Mouse (Mus musculus) mesoderm, embryonic 11.5 days (tissue): ENCODE results near the gene Eif3k.
A peak's percentile ranks its signal among the peaks of the same experiment; 100 is the strongest.

Experiments
- DNase-seq: peaks from one replicate; pipeline ENCODE4 v3.0.0-alpha.2; 2012; ENCODE audit warnings: low read depth, low spot score

Eif3k gene

GRCm38 (mm10) chr7:28959505-28960045, 22.1 kb downstream of the Eif3k start:
- DNase-seq: no peak

GRCm38 (mm10) chr7:28958770-28959169, 22.9 kb downstream of the Eif3k start:
- no peak for DNase-seq

- no peak for DNase-seq
These were observed 23.5 kb downstream of the Eif3k start for GRCm38 (mm10) chr7:28957997-28958725.

DNA sequence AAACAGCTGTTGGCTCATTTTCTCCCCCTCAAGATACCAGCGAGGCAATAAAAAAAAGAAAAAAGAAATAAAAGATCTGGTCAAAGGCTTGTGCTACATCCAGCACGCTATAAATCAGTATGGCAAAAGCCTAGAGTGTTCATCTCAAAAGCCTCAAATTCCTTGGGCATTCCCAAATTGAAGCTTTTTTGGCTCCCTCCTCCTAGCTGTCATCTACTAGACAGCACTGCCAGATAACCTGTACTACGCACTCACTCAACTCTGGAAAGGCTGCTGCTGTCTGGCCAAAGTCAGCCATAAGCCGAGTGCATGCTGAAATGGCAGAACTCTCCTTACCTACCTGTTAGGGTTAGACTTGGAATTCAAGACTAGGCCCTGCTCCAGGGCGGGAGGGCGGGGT, 24.4 kb downstream of the Eif3k start:
- DNase-seq: no peak

GRCm38 (mm10) chr7:28956270-28956669, 25.4 kb downstream of the Eif3k start:
- DNase-seq: no peak

DNA sequence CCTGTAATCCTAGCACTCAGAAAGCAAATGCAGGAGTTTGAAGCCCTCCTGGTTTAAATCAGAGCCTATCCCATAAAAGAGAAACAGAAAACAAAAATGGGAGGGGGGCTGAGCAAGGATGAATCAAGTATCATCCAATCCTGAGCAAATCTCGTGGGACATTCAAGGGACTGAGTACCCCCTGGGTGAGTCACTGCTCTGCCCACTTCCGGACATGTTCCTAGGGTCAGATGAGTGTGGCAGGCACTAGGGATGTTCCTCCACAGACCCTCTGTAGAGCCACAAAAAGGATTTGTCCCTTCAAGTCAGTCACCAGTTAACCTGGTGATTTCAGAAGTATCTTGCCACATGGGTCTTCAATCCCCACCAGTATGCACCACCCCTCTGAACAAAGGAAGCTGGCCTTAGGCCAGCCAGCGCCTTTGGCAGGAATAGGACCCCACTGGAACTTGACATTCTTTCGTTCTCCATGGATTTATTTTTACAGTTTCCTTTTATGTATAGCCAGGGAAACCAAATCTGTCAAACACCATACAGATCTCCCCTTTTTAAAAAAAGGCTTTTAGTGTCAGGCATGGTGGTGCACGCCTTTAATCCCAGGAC, 26.3 kb downstream of the Eif3k start:
- no peak for DNase-seq

GRCm38 (mm10) chr7:28954773-28955172, 26.9 kb downstream of the Eif3k start:
- DNase-seq: no peak

GRCm38 (mm10) chr7:28953476-28954376, 27.9 kb downstream of the Eif3k start:
- DNase-seq: peak; percentile 74

DNA sequence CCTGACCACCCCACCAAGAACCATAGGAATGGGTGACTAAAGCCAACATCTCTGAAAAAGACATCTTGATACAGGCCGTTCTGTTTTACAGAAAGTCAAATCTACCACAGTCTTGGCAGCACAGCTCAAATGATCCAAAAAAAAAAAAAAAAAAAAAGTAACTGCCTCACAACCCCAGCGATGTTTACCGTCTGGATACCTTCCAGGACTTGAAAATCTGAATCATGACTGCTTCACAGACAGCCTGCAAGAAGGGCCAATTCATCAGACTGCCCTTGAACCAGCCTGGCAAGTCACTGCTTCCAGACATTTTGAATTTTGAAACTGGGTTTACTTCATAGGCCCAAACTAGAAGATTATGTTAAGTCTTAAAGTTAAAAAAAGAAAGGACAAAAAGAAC, 28.9 kb downstream of the Eif3k start:
- no peak for DNase-seq

GRCm38 (mm10) chr7:28951764-28952163, 29.9 kb downstream of the Eif3k start:
- DNase-seq: no peak

DNA sequence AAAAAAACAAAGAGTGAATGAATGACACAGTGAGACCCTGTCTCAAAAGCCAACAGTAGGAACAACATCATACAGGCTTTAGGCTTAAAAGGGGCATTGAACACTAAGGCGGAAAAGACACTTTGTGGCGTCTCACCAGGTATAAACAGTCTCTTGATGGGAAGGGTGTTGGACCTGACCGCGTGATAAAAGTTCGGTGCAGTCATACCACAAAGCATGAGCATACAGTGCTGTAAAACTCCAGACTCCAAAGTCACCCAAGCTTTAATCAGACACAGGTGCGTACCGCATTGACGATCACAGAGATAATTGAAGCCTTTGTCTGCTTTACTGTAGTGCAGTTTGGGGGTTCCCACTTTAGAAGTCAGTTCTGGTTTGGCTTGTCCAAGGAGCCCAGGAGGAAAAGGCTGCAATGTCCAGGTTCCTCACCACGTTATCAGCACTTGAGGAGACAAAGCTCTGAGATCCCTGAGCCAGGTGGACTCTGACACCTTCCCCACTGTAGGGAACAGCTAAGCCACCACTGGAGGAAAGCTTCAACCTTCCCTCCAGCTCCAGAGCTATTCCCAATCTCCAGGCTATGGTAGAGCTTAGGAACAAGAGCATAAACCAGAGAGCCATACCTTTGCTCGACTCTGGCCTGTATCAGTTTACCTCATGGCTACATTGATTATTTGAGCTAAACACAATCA, 31.2 kb downstream of the Eif3k start:
- no peak for DNase-seq

DNA sequence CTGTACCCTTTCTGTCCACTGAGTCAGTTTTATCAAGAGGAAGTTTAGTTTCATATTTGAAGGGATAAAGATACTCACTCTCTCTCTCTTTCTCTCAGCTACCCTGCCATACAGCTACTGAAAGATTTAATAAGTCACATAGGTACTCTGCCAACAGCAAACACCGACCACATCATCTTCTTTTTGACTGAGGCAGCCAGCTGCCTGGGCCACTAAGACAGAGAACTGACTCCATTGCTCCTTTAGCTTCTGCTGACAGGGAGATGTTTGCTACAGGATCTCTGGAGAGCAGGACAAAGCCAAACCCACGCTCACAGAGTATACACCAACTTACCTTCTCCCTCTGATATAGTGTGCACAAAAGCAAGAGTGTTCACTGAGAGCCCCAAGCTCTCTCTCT, 32.4 kb downstream of the Eif3k start:
- DNase-seq: no peak

- DNase-seq: no peak
These were observed 32.9 kb downstream of the Eif3k start for GRCm38 (mm10) chr7:28948746-28949145.

DNA sequence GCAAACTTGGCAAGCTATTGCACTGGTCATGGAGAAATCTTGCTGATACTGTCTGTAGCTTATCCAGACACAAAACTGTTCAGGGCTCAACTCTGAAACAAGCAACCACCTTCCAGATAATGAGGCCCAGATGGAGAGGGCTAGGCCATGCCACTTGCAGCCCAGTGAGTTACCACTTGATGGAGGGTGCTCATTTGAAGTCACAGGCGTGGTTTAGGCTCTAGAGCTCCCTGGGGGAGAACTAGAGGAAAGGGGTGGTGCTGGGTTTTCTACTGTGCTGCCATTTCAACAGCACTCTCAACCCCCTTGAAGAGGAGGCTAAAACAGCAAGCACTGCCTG, 35.4 kb downstream of the Eif3k start:
- DNase-seq: no peak

DNA sequence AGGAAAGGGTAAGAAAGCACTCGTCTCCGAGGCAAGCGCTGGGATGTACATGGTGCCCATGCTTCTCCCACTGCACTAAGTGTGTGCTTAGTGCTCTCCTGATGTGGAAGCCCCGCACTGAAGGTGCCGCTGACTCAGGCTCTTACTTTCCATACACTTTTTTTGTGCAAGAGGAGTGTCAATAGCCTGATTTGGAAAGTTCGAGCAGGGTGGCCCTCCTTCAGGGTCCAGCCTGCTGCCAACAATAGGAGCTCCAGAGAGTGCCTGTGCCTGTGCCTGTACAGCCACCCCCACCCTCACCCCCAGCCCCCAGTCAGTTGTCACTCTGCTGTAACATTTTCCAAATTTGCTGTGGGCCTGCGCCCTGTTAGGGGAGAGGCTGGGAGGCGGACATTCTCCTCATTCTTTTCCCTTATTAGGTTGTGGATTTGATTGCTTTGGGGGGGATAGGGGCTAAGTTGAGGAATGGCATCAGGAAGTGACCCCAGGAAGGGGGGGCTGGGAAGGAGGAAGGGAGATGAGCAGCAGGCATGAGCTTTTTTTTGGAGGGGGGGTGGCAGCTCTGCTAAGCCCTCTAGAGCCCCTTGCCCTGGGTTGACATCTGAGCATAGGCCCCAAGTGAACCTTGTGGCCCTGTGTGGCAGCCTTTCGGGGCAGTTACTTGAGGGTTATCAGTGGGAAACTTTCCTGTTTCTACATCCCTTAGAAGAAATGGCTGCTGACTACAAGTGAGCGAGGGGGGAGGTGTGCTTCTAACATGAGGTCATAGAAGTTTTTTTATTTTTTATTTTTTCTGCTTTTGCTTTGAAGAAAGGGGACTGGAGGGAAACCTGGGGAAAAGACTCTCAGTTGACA, 36.0 kb downstream of the Eif3k start:
- DNase-seq: peak; percentile 70

- DNase-seq: no peak
These were observed 36.8 kb downstream of the Eif3k start for GRCm38 (mm10) chr7:28944756-28945415.

GRCm38 (mm10) chr7:28943451-28944180, 38.0 kb downstream of the Eif3k start:
- no peak for DNase-seq

DNA sequence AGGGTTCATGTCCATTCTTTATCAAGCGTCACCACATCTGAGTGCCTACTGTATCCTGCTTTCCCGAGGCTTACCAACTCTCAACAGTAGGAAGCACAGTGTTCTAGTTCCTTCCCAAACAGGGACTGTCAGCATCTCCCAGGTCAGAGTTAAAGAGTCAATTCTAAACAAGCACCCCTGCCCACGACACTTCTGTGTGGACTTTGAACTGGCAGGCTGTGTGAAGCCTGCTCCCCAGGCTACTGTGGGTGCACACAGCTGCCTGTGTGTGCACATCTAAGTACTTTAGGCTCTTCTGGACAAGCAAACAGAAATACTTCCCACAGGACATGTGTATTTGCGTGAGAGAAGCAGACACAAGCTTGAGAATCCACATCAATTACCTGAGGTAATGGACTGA, 40.1 kb downstream of the Eif3k start:
- no peak for DNase-seq

DNA sequence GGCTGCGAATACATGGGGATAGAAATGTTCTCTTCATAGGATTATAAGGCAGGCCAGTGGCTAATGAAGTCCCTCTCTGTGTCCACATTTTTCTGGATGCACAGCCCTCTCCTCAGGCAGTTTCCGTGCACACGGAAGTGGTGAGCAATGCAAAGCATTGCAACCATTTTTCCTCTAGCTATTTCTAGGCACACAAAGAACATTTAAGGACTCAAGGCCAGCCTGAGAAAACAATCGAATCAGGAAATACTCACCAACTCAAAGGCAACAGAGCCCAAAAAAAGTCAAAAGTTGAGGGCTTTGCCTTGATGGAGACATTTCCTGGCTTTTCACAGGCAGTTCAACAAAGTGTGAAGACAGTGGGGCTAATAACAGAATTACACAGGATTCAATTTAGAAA, 40.5 kb downstream of the Eif3k start:
- no peak for DNase-seq
